Mouse (Mus musculus): ENCODE measurements around the gene Gm45711.

DNA sequence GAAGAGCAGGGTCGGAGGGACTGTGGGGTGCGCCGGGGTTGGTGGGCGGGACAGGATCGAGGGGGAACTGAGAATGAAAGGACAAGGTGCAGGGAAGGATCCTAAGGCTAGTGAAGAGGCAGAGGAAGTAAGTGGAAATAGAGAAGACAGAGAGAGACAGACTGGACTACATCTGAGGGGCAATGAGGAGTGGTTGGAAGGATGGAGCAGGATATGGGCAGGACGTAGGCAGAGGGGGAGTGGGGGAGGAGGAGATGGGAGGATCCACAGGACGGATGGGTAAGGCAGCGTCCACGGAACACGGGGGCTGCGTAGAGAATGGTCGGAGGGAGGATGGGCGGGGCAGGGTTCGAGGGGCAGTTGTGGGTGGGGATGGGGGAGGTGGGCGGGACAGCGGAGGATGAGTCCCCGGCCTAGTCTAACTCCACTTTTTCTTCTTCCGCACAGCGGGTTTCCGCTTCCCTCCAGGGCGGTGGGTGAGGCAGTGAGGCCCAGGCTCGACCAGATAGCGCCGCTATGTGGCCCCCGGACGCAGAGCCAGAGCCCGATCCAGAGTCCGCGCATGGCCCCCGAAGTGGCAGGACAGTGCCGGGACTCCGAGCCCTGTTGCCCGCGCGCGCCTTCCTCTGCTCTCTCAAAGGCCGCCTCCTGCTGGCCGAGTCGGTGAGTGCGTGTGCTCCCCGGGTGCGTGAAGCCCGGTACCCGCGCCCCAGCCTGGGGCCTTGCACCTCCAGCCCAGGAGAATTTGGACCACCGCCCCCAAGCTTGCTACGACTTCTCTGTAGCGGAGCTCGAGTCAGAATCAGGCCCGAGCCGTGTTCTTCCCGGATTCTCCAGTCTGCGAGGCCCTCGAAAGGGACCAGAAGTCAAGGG is 30.6 kb upstream of the Gm45711 start:
- TF ChIP-seq CTCF (IDR thresholded peaks at IDR 0.05; ENCODE audit: borderline replicate concordance, control insufficient read depth, extremely low read depth, insufficient read depth, low read length, poor library complexity) (peak; percentile 85; the same call in 1 of the 2 replicates), POLR2A (IDR thresholded peaks at IDR 0.05; ENCODE audit: control insufficient read depth, extremely low read depth, insufficient read depth, low read length, poor library complexity) (no peak)
